Mouse (Mus musculus): ENCODE results near the gene Mvb12b.

GRCm38 (mm10) chr2:33788851-33789250 is 98.9 kb downstream of the Mvb12b start:
- TF ChIP-seq CTCF (IDR thresholded peaks at IDR 0.05; ENCODE audit: borderline replicate concordance, extremely low read depth, insufficient read depth, insufficient read length) (no peak), POLR2A (IDR thresholded peaks at IDR 0.05; ENCODE audit: borderline replicate concordance, extremely low read depth, insufficient read depth, insufficient read length, poor library complexity, severe bottlenecking) (no peak)
